Mouse (Mus musculus): ENCODE data around the gene Adam19. TPM values are rescaled to one million over a fixed set of nuclear protein-coding genes. Genes with fewer than 3 reads are reported as not detected.
"Not testable (repeated sequence)": the region's sequence is repeated elsewhere in the genome, so short reads cannot be mapped to it uniquely, and the experiment has no call there.

The Adam19 gene
- polyA plus RNA-seq, 1 experiment from 2014 or later: 10.1 TPM

DNA sequence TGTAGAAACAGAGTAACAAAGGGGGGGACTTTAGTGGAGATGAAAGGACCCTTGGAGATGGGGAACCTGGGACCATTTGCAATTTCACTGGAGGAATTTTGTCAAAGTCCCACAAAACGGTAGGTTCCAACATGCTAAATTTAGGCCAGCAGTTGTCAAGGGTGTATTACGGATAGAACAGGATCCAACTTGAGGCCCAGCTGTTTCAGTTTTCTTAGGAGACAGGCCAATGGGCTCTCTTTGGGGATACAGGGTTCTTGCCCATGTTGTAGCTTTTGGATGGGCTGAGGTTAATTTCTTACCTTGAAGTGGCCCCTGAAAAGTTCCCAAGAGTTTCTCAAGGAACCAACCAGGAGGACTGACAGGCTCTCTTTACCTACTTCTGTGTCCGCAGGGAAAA, 8.5 kb upstream of the Adam19 start:
- 97% methylated on average over 3 of the region's 3 CpGs for WGBS

DNA sequence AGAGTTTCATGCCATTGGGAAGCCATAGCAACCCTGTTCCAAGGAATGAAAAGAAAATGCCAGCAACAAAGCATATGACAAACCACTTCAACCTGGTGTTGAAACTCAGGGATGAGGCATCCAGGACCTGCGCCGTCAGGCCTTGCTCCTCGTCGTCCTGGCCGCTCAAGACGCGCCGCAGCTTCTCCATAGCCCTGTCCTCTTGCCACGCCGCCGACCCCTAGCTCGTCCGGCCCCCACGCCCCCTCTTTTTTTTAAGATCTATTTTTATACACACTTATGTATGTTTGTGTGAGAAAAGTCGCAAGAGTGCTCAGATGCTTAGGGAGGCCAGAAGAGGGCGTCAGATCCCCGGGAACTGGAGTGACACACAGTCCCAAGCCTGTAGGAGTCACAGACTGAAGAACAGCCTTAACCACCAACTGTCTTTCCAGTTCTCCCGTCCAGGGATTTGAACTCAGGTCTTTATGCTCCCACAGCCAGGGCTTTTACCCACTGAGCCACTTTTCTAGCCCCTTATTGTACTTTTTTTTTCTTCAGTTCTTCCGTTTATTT, 3.6 kb upstream of the Adam19 start, which contains the start of gene Gm12166:
Gm12166 (minus strand) TSS at position 217 of the 555 bp plus-strand sequence.
- H3K27me3 ChIP-seq (ENCODE audit: control insufficient read depth, insufficient read depth, low read depth, low read length); H3K4me1 ChIP-seq (ENCODE audit: control insufficient read depth, insufficient read depth, low read length); H3K9ac ChIP-seq (ENCODE audit: low read depth, low read length); H3K4me3 ChIP-seq (ENCODE audit: low read depth, low read length); H3K9me3 ChIP-seq (replicated peaks; ENCODE audit: control insufficient read depth, low read length, poor library complexity, severe bottlenecking); H3K4me2 ChIP-seq (ENCODE audit: low read length); H3K36me3 ChIP-seq (ENCODE audit: control insufficient read depth, insufficient read depth, low read length); ATAC-seq; H3K27ac ChIP-seq (ENCODE audit: low read length): not testable (repeated sequence)
- 23% methylated on average over 19 of the region's 19 CpGs for WGBS

More for the DNA sequence above, 8.5 kb upstream of the Adam19 start:
- no peaks in the 10 kb centered on the region for H3K27me3 ChIP-seq (ENCODE audit: control insufficient read depth, insufficient read depth, low read depth, low read length)
- no peaks in the 10 kb centered on the region for H3K36me3 ChIP-seq (ENCODE audit: control insufficient read depth, insufficient read depth, low read length)
- H3K4me3 ChIP-seq (ENCODE audit: low read depth, low read length): no peak overlapping the region
- H3K4me2 ChIP-seq (ENCODE audit: low read length): no peak overlapping the region
- no peaks in the 10 kb centered on the region for H3K4me1 ChIP-seq (ENCODE audit: control insufficient read depth, insufficient read depth, low read length)
- ATAC-seq: no peak
- H3K9ac ChIP-seq (ENCODE audit: low read depth, low read length): no peak overlapping the region
- no peaks in the 10 kb centered on the region for H3K9me3 ChIP-seq (replicated peaks; ENCODE audit: control insufficient read depth, low read length, poor library complexity, severe bottlenecking)
- no peak overlapping the region for H3K27ac ChIP-seq (ENCODE audit: low read length)

DNA sequence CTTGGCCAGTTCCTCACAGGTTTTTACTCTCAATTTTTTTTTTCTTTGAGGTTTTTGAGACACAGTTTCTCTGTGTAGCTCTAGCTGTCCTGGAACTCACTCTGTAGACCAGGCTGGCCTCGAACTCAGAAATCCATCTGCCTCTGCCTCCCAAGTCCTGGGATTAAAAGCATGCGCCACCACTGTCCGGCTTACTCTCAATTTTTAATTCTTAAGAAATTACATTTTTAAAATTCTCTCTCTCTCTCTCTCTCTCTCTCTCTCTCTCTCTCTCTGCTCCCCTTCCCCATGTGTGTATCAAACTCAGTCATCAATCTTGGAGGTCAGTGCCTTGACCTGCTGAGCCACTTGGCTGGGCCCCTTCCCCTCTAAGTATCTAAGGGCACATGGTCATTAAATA, 2.3 kb upstream of the Adam19 start:
- not testable (repeated sequence) for H3K4me2 ChIP-seq (ENCODE audit: low read length); H3K27ac ChIP-seq (ENCODE audit: low read length); H3K36me3 ChIP-seq (ENCODE audit: control insufficient read depth, insufficient read depth, low read length); H3K4me3 ChIP-seq (ENCODE audit: low read depth, low read length); H3K9ac ChIP-seq (ENCODE audit: low read depth, low read length); ATAC-seq; H3K9me3 ChIP-seq (replicated peaks; ENCODE audit: control insufficient read depth, low read length, poor library complexity, severe bottlenecking); H3K27me3 ChIP-seq (ENCODE audit: control insufficient read depth, insufficient read depth, low read depth, low read length)
- peaks cover 17% of the 10 kb centered on the region for H3K4me1 ChIP-seq (ENCODE audit: control insufficient read depth, insufficient read depth, low read length)
- WGBS: 93% methylated on average over 3 of the region's 3 CpGs

DNA sequence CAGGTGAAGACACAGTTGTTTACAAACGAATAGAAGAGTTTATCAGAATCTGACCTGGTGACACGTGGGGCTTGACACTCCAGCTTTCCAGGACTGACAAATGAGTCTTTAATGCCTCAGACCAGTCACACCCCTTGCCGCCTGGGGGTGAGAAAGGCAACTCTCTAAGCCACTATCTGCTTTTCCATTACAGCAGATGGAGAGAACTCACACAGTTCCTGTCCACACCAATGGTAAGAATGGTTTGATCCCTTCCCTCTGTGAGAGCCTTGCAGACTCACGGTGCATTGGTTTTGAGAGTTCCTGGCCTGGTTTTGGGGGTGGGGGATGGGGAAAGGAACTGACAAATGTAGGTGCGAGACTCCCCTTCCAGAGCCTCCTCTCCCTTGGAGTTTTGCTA, 1.5 kb upstream of the Adam19 start:
- Histone ChIP-seq H3K9me3 (replicated peaks; ENCODE audit: control insufficient read depth, low read length, poor library complexity, severe bottlenecking) (no peaks in the 10 kb centered on the region), H3K4me3 (ENCODE audit: low read depth, low read length) (no peak overlapping the region), H3K9ac (ENCODE audit: low read depth, low read length) (no peak overlapping the region), H3K4me2 (ENCODE audit: low read length) (no peak overlapping the region), H3K4me1 (ENCODE audit: control insufficient read depth, insufficient read depth, low read length) (peaks cover 17% of the 10 kb centered on the region), H3K27ac (ENCODE audit: low read length) (no peak overlapping the region), H3K27me3 (ENCODE audit: control insufficient read depth, insufficient read depth, low read depth, low read length) (no peaks in the 10 kb centered on the region), H3K36me3 (ENCODE audit: control insufficient read depth, insufficient read depth, low read length) (no peaks in the 10 kb centered on the region)
- ATAC-seq: no peak
- WGBS: 61% methylated on average over 5 of the region's 5 CpGs

DNA sequence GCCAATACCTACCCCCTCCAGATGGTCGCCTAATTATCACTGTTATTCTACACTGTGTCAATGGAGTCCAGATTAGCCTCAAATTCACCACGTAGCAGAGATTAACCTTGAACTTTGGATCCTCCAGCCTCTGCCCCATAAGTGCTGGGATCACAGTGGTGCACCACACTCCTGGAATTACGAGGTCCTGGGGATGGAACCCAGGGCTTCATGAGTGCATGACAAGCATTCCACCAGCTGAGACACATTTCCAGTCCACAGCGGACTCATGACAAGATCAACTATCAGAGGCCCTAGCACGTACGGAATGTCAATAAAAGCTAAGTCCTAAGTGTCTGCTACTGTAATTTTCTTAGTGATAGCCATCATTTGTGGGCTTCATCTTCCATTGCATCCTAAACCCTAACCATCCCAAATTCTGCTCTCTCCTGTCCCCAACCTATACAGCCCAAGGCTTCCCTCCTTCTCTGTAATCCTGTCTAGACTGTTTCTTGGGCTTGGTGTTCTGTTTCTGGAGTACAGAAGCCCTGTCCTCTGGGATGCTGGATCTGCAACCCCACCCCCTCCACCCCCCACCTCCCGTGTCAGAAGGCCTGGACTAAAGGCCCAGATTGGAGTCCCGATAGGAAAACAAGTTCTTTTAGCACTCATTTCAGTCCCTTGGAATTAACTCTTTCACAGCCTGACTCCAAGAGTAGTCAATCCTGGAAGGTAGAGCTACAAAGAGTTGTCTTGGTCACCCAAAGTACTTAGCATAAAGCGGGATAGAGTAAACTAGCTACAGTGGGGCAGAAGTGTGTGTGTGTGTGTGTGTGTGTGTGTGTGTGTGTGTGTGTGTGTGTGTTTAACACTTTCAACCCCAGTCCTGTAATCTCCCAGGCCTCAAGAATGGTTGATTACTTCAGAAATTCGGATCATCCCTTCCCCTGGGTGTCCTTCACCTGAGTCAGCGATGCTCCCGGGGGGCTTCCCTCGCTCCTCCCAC, 589 bp upstream of the Adam19 start:
- 24% methylated on average over 13 of the region's 13 CpGs for WGBS
- Histone ChIP-seq H3K4me3 (ENCODE audit: low read depth, low read length) (peak overlapping the region; percentile 56), H3K9me3 (replicated peaks; ENCODE audit: control insufficient read depth, low read length, poor library complexity, severe bottlenecking) (no peaks in the 10 kb centered on the region), H3K27me3 (ENCODE audit: control insufficient read depth, insufficient read depth, low read depth, low read length) (no peaks in the 10 kb centered on the region), H3K27ac (ENCODE audit: low read length) (peak overlapping the region; percentile 90), H3K4me2 (ENCODE audit: low read length) (peak overlapping the region; percentile 92), H3K4me1 (ENCODE audit: control insufficient read depth, insufficient read depth, low read length) (peaks cover 17% of the 10 kb centered on the region), H3K36me3 (ENCODE audit: control insufficient read depth, insufficient read depth, low read length) (no peaks in the 10 kb centered on the region), H3K9ac (ENCODE audit: low read depth, low read length) (peak overlapping the region; percentile 85)
- ATAC-seq: peak; percentile 52

DNA sequence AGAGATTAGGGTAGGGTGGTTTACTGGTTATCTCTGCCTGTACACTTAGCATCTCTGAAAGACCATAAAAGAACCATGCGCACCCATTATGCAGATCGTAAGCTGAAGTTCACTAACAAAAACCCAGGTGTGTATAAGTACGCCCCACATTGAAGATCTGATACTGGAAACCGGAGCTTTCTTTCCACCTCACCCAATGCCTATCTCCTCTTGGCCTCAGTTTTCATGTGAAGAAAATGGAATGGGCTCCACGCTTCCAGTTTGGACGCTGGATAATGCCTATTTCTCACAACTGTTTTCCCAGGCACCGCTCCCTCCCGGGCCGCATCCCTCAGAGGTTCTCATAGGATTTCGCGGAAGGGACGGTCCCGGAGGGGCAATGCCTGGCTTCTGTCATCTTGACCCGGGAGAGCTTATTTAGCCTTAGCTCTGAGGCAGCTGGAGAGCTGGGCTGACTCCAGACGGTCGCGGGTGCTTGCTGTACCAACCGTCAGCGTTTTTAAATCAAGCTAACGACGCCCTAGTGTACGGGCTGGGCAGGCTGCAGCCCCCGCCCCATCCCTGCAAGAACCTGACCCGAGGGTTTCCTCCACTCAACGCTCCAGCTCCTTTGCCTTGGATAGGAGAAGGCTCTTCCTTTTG, 1.1 kb downstream of the Adam19 start:
- Histone ChIP-seq H3K27me3 (ENCODE audit: control insufficient read depth, insufficient read depth, low read depth, low read length) (no peaks in the 10 kb centered on the region), H3K4me2 (ENCODE audit: low read length) (peak overlapping the region; percentile 92), H3K9ac (ENCODE audit: low read depth, low read length) (peak overlapping the region; percentile 85), H3K9me3 (replicated peaks; ENCODE audit: control insufficient read depth, low read length, poor library complexity, severe bottlenecking) (no peaks in the 10 kb centered on the region), H3K36me3 (ENCODE audit: control insufficient read depth, insufficient read depth, low read length) (no peaks in the 10 kb centered on the region), H3K4me1 (ENCODE audit: control insufficient read depth, insufficient read depth, low read length) (peaks cover 17% of the 10 kb centered on the region), H3K27ac (ENCODE audit: low read length) (peak overlapping the region; percentile 90), H3K4me3 (ENCODE audit: low read depth, low read length) (peak overlapping the region; percentile 56)
- ATAC-seq: peak; percentile 6; the same call in 1 of the 2 replicates
- 3% methylated on average over 25 of the region's 25 CpGs for WGBS

DNA sequence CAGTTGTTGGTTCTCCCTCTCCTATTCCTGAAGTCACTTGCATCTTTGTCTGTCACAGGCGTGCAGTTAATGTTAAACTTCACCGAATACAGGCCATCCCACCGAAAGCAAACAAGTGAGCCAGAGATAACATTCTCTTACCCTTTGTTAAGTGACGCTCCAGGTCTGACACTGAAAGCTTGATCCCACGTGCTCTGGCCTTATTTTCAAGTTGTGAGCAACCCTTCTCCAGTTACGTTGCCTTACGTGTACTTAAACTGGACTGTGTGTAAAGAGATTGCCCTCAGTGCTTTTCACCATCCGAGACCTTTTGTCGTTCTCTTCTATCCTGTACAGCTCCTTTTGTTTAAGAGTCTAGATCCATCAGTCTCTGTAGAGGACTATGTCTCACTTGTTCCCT, 2.2 kb downstream of the Adam19 start:
- 0 out of 2 replicates have a peak overlapping the region, but pooled peaks have one; percentile 17 for H3K9ac ChIP-seq (ENCODE audit: low read depth, low read length)
- no peak overlapping the region for H3K27ac ChIP-seq (ENCODE audit: low read length)
- peaks cover 17% of the 10 kb centered on the region for H3K4me1 ChIP-seq (ENCODE audit: control insufficient read depth, insufficient read depth, low read length)
- WGBS: 46% methylated on average over 9 of the region's 9 CpGs
- H3K9me3 ChIP-seq (replicated peaks; ENCODE audit: control insufficient read depth, low read length, poor library complexity, severe bottlenecking): no peaks in the 10 kb centered on the region
- no peaks in the 10 kb centered on the region for H3K36me3 ChIP-seq (ENCODE audit: control insufficient read depth, insufficient read depth, low read length)
- H3K4me2 ChIP-seq (ENCODE audit: low read length): peak overlapping the region; percentile 92
- peak overlapping the region; percentile 14; the same call in 1 of the 2 replicates for H3K4me3 ChIP-seq (ENCODE audit: low read depth, low read length)
- ATAC-seq: no peak
- no peaks in the 10 kb centered on the region for H3K27me3 ChIP-seq (ENCODE audit: control insufficient read depth, insufficient read depth, low read depth, low read length)

DNA sequence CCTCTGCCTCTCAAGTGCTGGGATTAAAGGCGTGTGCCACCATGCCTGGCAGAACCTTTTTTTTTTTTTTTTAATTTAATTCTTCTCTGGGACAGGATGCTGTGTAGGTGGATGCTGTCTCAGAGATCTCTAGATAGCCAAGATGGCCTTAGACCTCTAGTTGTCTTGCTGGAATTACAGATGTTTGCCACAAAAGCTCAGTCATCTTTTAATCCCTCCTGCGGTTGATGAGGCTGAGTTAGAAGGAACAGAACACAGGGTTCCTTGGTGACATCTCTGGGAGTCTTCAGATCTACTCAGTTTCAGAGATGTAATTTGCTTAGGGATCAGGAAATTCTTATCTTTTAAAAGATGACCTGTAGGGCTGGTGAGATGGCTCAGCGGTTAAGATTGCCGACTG, 3.1 kb downstream of the Adam19 start:
- Histone ChIP-seq H3K4me1 (ENCODE audit: control insufficient read depth, insufficient read depth, low read length) (peaks cover 17% of the 10 kb centered on the region), H3K9ac (ENCODE audit: low read depth, low read length) (no peak overlapping the region), H3K27me3 (ENCODE audit: control insufficient read depth, insufficient read depth, low read depth, low read length) (no peaks in the 10 kb centered on the region), H3K4me3 (ENCODE audit: low read depth, low read length) (no peak overlapping the region), H3K4me2 (ENCODE audit: low read length) (no peak overlapping the region), H3K9me3 (replicated peaks; ENCODE audit: control insufficient read depth, low read length, poor library complexity, severe bottlenecking) (no peaks in the 10 kb centered on the region), H3K36me3 (ENCODE audit: control insufficient read depth, insufficient read depth, low read length) (no peaks in the 10 kb centered on the region), H3K27ac (ENCODE audit: low read length) (no peak overlapping the region)
- WGBS: 97% methylated on average over 4 of the region's 4 CpGs
- no peak for ATAC-seq
